Mouse (Mus musculus) G1E (cell line): ENCODE results near the gene Entpd5.

Source experiments
- CTCF ChIP-seq: IDR thresholded peaks from 2 replicates; pipeline ENCODE4 v1.5.1; 2012; ENCODE audit warnings: low read depth, low read length, inconsistent platforms, mixed read lengths
- POLR2AphosphoS5 ChIP-seq: IDR thresholded peaks from 2 replicates; pipeline ENCODE4 v1.6.1; 2012; ENCODE audit warnings: low read depth, low read length, inconsistent platforms; ENCODE audit not compliant: insufficient replicate concordance

DNA sequence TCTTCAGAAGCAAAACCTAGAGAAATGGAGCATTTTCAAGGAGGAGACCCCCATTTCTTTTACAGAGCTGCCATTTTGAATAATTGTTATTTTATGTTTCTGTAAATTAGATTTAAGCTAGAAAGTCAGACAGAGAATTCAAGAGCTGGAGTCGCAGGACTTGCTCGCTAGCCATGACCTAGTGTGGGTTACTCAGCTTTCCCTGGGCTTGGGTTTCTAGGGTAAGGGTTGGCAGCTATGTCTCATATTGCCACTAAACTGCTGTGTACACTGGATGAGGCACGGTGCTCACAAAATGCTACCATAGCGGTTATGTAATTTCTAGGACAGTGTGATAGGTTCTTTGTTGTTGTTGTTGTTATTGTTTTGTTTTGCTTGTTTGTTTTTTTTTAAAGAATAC is 16.1 kb downstream of the Entpd5 start:
- TF ChIP-seq CTCF (no peak), POLR2AphosphoS5 (no peak)
